Mouse (Mus musculus) bone marrow macrophage, adult 2 months (primary cell): ENCODE measurements at regions not wholly inside any gene's neighbourhood (a gene's known extent, or its start where the extent isn't known, plus 50 kb on each side); places are given as distances from the start of the nearest gene placed in this dataset.

Experiments used
- H3K27ac ChIP-seq: 2 replicates; pipeline ENCODE4 v1.5.1; 2012; ENCODE audit warnings: low read depth, low read length; ENCODE audit not compliant: insufficient read depth
- H3K4me1 ChIP-seq: 2 replicates; pipeline ENCODE4 v1.6.1; 2012; ENCODE audit warnings: low read length; ENCODE audit not compliant: control insufficient read depth, insufficient read depth
- H3K4me3 ChIP-seq: 2 replicates; pipeline ENCODE4 v1.5.1; 2012; ENCODE audit warnings: mild to moderate bottlenecking, low read length, moderate library complexity; ENCODE audit not compliant: insufficient read depth
- CTCF ChIP-seq: IDR thresholded peaks from 2 replicates; pipeline ENCODE4 v1.5.1; 2012; ENCODE audit warnings: low read depth, mild to moderate bottlenecking, low read length, moderate library complexity
- POLR2A ChIP-seq: IDR thresholded peaks from 2 replicates; pipeline ENCODE4 v1.6.1; 2012; ENCODE audit warnings: mild to moderate bottlenecking, low read depth, low read length, borderline replicate concordance

- no peaks in the 10 kb centered on the region for H3K4me1 ChIP-seq
- H3K27ac ChIP-seq, result no peak overlapping the region
- TF ChIP-seq POLR2A, result no peak
- no peak for TF ChIP-seq CTCF
- H3K4me3 ChIP-seq, result no peak overlapping the region
Observed at GRCm38 (mm10) chr8:86395121-86395520, 185.4 kb downstream of the Abcc12 start.

GRCm38 (mm10) chr8:86393835-86394234 lies 186.7 kb downstream of the Abcc12 start:
- Histone ChIP-seq H3K4me3 (no peak overlapping the region), H3K4me1 (no peaks in the 10 kb centered on the region), H3K27ac (no peak overlapping the region)
- TF ChIP-seq CTCF (no peak), POLR2A (no peak)

GRCm38 (mm10) chr8:86393374-86393773 lies 187.1 kb downstream of the Abcc12 start:
- Histone ChIP-seq H3K27ac (no peak overlapping the region), H3K4me1 (no peaks in the 10 kb centered on the region), H3K4me3 (no peak overlapping the region)
- no peak for TF ChIP-seq CTCF
- no peak for TF ChIP-seq POLR2A

- Histone ChIP-seq H3K27ac (no peak overlapping the region), H3K4me1 (no peaks in the 10 kb centered on the region), H3K4me3 (no peak overlapping the region)
- no peak for TF ChIP-seq POLR2A
- no peak for TF ChIP-seq CTCF
Observed at GRCm38 (mm10) chr8:86390715-86391114, 189.8 kb downstream of the Abcc12 start.

DNA sequence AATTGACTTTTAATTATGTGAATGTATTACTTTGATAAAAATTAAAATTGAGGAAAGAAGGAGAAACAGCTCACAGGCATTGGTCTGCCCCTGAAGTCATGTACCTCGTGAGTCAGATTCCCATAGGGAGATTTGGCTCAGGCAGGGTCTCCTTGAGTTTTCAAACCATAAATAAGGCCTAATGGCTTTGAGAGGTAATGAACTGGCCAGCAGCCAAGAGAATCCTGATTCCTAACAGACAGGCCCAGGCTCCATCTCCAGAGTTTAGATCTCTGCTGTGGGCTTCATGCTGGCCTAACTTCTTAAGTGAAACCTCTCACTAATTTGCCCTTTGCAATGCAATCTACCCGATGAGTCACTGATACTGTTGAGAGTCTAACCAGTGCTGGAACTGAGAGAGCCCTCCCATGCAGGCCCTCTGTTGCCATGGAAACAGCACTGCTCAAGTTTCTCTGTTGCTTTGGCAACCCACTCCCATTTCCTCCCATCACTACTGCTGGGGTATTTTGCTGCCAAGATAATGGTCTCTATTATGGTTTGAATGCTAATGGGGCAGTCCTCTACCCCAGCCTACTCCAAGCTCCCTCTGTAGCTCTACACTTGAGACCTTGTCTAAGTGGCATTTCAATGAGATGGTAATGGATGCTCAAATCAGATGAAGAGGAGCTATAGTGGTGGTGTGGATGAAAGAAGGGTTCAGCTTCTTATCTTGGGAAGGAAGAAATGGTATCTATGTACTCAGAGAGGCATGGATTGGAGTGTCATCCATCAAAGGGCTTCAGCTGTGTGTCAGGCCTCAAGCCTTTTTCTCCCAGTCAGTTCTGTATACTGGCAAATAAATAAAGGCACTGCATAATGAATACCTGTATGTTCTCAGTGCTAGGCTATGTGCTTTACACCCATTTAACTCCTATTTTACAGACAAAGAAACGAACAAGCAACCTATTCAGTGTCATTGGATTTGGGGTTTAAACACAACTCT lies 190.5 kb downstream of the Abcc12 start:
- Histone ChIP-seq H3K4me3 (no peak overlapping the region), H3K4me1 (no peaks in the 10 kb centered on the region), H3K27ac (no peak overlapping the region)
- TF ChIP-seq CTCF (no peak), POLR2A (no peak)

DNA sequence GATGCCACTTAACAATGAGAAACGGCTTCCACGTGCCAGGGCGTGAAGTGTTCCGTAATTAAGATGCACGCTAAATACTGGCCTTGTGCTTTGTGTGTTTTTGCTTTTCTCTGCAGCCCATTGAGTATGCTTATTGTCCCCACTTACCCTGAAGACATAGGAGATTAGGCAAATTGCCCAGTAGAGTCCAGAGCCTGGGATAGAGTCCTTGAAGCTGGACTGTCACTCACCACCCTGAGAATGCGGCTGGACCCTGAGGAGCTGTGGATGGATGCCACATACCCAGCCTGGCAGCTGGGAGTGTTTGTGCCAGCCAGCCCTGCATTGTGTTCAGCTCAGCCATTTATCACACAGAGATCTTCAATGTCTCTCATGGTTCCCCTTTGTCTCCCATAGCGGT lies 195.2 kb downstream of the Abcc12 start:
- no peak overlapping the region for H3K4me3 ChIP-seq
- TF ChIP-seq POLR2A (no peak), CTCF (no peak)
- no peaks in the 10 kb centered on the region for H3K4me1 ChIP-seq
- H3K27ac ChIP-seq, result no peak overlapping the region

GRCm38 (mm10) chr8:86381977-86382376 lies 198.5 kb downstream of the Abcc12 start:
- H3K4me1 ChIP-seq, result no peaks in the 10 kb centered on the region
- no peak overlapping the region for H3K27ac ChIP-seq
- no peak for TF ChIP-seq POLR2A
- no peak for TF ChIP-seq CTCF
- H3K4me3 ChIP-seq, result no peak overlapping the region

DNA sequence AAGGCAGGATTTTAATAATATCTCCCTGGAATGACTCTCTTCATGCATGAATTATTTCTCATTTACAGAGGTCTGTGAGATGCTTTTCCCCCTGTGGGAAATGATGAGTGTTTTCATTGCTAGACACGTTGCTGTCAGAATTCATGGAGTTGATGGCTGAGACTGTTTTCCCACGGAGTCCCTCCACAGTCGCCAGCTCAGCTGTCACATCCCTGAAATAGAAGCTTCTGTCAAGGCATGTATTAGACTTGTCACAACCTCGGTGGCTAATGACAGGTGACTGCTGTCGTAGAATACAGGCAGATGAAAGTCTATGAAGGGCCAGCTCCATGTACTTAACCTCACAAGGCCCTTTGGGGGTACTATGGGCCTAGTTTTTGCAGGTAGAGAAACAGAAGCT lies 212.4 kb downstream of the Abcc12 start:
- H3K4me1 ChIP-seq, result no peaks in the 10 kb centered on the region
- no peak for TF ChIP-seq POLR2A
- TF ChIP-seq CTCF, result no peak
- H3K27ac ChIP-seq, result no peak overlapping the region
- no peak overlapping the region for H3K4me3 ChIP-seq

- no peak overlapping the region for H3K4me3 ChIP-seq
- no peaks in the 10 kb centered on the region for H3K4me1 ChIP-seq
- no peak for TF ChIP-seq POLR2A
- TF ChIP-seq CTCF, result no peak
- no peak overlapping the region for H3K27ac ChIP-seq
Observed at GRCm38 (mm10) chr8:86366636-86367035, 213.8 kb downstream of the Abcc12 start.

DNA sequence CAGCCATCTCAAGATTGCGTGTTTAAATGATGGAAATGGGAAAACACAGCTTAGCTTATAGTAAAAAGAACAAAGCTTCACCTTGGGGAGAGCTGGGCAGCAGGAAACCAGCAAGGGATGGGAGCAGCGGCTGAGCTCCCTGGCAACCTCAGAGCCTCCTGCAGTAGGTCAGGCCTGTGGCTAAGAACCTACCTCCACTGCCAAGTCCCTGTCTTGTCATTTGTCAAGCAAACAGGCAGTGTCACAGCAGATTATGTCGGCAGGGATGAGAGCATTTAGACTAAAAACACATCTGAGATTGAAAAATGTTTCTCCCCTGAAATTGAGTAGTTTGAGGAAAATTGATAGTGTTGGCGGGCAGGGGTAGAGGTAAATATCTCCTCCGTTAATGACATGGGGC lies 214.8 kb downstream of the Abcc12 start:
- H3K4me1 ChIP-seq, result no peaks in the 10 kb centered on the region
- no peak overlapping the region for H3K4me3 ChIP-seq
- no peak overlapping the region for H3K27ac ChIP-seq
- no peak for TF ChIP-seq POLR2A
